Mouse (Mus musculus) frontal cortex, adult (tissue): Measurements from ENCODE around the gene Dyrk1b.
"Not testable (repeated sequence)": the region's sequence is repeated elsewhere in the genome, so short reads cannot be mapped to it uniquely, and the experiment has no call there.

Source experiments
- ATAC-seq: cut with Nextera tagmentation; 2 replicates; pipeline ENCODE4 v1.9.2; 2017; ENCODE audit warnings: mild to moderate bottlenecking, moderate library complexity, mixed read lengths; ENCODE audit not compliant: low TSS enrichment

Gene Dyrk1b

DNA sequence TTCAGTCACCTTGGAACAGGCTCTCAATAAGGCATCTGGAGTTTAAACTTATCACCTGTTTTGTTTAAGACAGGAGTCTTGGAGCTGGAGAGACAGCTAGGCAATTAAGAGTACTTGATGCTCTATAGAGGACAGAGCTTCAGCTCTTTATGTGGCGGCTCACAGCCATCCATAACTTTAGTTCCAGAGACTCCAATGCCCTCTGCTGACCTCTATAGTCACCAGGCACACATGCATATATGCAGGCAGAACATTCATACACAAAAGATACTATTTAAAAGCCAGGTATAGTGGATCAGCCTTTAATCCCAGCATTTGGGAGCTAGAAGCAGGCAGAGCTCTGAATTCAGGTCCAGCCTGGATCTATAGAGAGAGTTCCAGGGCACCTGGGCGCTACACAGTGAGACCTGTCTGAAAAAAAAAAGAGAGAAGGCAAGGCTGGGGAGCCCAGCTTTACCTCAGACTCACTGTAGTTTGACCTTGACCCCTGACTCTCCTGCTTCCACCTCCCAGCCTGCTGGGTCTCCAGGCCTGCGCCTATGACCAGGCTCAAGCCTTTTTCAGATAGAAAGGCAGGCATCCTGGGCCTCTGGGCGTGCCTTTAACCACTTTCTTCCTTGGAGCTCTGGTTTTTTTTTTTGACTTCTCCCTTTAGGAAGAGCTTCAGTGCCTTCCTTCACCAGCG lies 16.3 kb downstream of the Dyrk1b start:
- no peak for ATAC-seq

GRCm38 (mm10) chr7:28196528-28196927 lies 17.3 kb downstream of the Dyrk1b start:
- ATAC-seq, result no peak

DNA sequence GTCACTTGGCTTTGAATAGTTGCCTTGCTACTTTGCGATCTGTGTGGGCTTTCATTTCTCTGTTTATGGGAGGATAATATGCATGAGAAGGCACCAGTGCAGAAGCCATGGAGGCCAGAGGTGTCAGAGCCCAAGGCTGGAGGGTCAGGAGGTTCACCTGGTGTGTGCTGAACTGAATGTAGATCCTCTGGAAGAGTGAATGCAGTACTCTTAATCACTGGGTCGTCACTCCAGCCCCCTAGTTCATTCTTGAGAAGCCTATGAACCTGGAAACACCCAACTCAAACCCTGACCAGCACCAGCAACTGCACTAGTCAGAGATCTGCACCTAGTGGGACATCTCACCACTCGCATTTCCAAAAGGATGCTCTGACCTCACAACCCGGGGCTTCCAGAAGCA lies 19.8 kb downstream of the Dyrk1b start:
- ATAC-seq, result no peak

DNA sequence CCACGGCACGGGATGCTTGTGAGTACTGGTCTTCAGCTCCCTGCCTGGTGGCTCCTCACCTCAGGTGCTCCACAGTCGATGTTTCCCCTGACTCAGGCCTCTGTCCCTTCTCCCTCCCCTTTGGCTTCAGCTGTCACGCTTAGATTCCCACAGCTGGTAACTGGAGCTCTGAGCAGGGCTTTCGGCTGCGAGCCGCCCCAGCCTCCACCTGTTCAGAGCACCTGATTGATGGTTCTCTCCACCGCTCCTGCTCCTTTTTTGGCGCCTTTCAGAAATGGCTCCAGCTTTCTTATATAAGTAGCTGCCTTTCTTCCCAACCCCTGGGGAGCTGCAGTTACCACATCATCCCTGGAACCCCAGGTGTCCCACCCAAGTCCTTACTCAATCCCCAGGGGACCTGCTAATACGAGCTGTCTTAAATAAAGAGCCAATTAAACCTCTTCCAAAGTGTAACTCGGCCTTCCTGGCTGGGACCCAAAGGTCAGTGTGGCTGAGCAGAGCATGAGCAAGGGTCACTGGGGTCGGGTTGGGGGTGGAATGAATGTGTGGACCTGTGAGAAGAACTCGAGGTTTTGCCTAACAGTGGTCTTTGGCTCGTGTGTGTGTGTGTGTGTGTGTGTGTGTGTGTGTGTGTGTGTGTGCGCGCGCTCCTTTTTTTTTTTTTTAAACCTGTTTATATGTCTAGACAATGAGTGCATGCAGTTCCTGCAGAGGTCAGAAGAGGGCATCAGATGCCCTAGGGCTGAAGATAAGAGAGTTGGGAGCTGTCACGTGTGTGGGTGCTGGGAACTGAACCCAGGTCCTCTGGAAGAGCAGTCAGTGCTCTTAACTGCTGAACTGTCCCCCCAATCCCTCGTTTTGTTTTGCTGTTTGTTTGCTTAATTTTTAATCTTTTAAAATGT lies 24.2 kb downstream of the Dyrk1b start:
- ATAC-seq, result no peak

DNA sequence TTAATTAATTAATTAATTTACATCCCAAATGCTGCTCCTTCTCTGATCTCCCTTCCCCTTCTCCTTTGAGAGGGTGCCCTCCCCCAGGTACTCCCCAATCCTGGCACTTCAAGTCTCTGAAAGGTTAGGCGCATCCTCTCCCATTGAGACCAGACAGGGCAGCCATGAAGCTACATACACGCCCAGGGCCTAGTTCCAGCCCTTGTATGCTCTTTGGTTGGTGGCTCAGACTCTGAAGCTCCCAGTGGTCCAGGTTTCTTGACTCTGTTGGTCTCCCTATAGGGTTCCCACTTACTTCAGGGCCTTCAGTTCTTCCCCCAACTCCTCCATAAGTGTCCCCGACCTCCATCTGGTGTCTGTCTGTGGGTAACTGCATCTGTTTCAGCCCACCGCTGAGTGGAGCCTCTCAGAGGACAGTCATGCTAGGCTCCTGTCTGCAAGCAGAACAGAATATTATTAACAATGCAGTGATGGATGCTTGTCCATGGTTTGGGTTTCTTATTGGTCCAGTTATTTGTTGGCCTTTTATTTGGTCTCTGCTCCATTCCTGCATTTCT lies 26.9 kb downstream of the Dyrk1b start:
- no peak for ATAC-seq

- ATAC-seq, result no peak; the same call in 1 of the 2 replicates
Measured at GRCm38 (mm10) chr7:28208396-28208987, 29.2 kb downstream of the Dyrk1b start.

DNA sequence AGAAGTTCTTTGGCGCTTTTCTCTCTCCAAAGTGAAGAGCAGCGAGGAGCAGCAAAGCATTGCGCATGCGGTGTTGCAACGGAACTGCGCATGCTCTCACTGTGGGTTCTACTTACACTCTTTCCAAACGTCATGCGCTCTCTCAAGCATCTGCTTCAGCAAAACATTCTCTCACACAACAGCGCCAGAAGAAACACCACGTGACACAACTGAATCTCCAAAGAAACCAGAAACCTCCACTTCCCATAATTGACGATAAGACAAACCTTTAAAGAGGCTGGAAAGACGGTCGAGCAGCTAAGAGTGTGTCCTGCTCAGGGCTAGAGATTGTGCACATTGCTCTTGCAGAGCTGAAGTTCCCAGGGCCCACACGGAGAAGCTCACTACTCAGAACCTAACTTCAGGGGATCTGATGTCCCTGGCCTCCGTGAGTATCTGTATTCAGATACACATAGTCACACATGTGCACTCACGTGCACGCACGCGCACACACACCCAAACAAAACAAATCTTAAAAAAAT lies 29.8 kb downstream of the Dyrk1b start:
- ATAC-seq, result peak; percentile 96

GRCm38 (mm10) chr7:28210731-28211130 lies 31.5 kb downstream of the Dyrk1b start:
- no peak for ATAC-seq

- 0 out of 2 replicates have a peak, but pooled peaks have one; percentile 47 for ATAC-seq
Measured at GRCm38 (mm10) chr7:28214142-28214541, 34.9 kb downstream of the Dyrk1b start.

GRCm38 (mm10) chr7:28215950-28216349 lies 36.7 kb downstream of the Dyrk1b start:
- ATAC-seq, result not testable (repeated sequence)

DNA sequence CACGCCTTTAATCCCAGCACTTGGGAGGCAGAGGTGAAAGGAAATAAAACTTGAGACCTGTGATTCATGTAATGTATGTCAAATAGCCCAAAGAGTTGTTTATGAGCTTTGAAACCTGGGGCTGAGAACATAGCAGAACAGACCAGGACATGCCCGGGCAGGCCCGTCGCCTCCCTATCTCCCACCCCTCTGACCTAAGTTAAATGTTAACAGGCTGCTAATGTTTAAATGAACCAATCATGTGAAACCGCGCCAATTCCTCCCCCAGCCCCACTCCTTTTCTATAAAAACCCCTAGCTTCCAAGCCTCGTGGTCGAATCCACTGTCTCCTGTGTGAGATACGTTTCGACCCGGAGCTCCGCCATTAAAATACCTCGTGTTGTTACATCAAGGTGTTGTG lies 38.5 kb downstream of the Dyrk1b start:
- not testable (repeated sequence) for ATAC-seq

DNA sequence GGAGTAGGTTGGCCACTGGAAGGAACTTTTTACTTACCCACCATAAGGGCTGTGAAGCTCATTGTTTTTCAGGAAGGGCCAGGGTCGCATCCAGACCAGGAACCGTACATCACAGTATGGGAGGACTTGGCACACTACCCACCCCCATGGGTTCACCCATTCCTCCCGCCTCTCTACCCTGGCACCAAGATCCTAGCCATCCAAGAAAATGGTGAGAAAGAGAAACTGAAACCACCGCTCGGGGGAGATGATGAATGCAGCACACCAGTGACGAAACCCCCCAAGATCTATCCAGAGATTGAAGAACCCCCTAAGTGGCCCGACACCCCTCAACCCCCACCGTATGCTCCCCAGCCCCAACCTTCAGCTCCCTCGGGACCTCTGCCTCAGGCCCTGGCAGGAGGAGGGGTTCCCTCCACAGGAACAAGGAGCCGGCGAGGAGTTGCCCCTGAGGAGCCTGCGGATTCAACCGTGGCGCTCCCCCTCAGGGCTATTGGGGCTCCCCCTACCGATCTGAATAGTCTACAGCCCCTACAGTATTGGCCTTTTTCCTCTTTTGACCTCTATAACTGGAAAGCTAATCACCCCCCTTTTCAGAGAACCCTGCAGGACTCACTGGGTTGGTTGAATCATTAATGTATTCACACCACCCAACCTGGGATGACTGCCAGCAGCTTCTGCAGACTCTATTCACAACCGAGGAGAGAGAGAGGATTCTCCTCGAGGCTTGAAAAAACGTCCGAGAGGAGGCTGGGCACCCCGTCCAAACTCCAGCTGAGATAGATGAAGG lies 39.9 kb downstream of the Dyrk1b start:
- not testable (repeated sequence) for ATAC-seq

- ATAC-seq, result not testable (repeated sequence)
Measured at GRCm38 (mm10) chr7:28226836-28227235, 47.6 kb downstream of the Dyrk1b start.

GRCm38 (mm10) chr7:28227421-28227820 lies 48.2 kb downstream of the Dyrk1b start:
- not testable (repeated sequence) for ATAC-seq
